Mouse (Mus musculus) adipocyte (in vitro differentiated cells): Measurements from ENCODE around the gene Fkbp9.

Experiments used
- DNase-seq: peaks from one replicate; pipeline ENCODE4 v3.0.0-alpha.2; 2016; ENCODE audit warnings: low spot score

Fkbp9 gene

GRCm38 (mm10) chr6:56831697-56832406 lies at the start of gene Fkbp9:
Gene Fkbp9 (plus strand): TSS chr6:56832059.
- peak; percentile 91 for DNase-seq

- DNase-seq = no peak
These were observed 48.1 kb upstream of the Fkbp9 start for GRCm38 (mm10) chr6:56783561-56784272.

GRCm38 (mm10) chr6:56785068-56785467 lies 46.8 kb upstream of the Fkbp9 start:
- DNase-seq = no peak

DNA sequence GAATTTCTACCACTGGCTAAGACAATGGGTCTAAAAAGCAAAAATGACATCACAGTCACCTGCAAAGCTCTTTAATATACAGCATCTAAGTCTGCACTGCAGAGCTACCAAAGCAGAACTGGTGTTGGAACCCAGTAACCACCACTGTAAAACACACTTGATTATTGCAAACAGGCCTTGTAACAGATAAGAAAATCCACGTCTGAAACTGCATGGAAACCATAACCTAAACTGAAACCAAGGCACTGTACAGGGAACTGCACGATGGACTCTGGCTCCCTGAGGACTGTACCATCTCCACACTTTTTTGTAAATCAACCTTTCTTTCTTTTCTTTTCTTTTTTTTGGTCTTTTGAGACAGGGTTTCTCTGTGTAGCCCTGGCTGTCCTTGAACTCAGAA lies 44.2 kb upstream of the Fkbp9 start:
- no peak for DNase-seq

DNA sequence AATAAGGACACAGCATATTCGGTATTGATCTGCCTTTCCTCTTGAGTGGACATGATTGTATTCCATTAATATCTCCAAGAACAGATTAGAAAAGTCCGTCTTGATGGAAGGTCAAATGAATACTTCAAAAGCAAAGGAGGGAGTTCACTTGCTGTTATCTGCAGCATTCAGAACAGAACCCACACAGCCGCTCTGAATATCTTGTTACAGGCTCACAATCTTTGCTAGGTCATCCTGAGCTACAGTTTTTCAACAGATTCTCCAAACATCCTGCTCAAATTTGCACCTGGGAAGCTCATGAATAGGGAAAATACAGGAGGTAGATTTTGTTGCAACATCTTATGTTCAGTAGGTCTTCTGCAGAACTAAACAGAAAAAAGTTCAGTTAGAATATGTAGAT lies 42.5 kb upstream of the Fkbp9 start:
- DNase-seq = no peak

- no peak for DNase-seq
These were observed 37.0 kb upstream of the Fkbp9 start for GRCm38 (mm10) chr6:56794834-56795233.

- peak; percentile 39 for DNase-seq
These were observed 35.6 kb upstream of the Fkbp9 start for GRCm38 (mm10) chr6:56796232-56796631.

- DNase-seq = peak; percentile 69
These were observed 35.2 kb upstream of the Fkbp9 start for GRCm38 (mm10) chr6:56796668-56797141.

GRCm38 (mm10) chr6:56797311-56798151 lies 34.3 kb upstream of the Fkbp9 start, which contains the start of gene Kbtbd2:
Gene Kbtbd2 (minus strand): TSS chr6:56797813.
- peak; percentile 97 for DNase-seq

GRCm38 (mm10) chr6:56798152-56798465 lies 33.8 kb upstream of the Fkbp9 start:
- DNase-seq = peak; percentile 69

- peak; percentile 69 for DNase-seq
These were observed 26.8 kb upstream of the Fkbp9 start for GRCm38 (mm10) chr6:56805026-56805425.

DNA sequence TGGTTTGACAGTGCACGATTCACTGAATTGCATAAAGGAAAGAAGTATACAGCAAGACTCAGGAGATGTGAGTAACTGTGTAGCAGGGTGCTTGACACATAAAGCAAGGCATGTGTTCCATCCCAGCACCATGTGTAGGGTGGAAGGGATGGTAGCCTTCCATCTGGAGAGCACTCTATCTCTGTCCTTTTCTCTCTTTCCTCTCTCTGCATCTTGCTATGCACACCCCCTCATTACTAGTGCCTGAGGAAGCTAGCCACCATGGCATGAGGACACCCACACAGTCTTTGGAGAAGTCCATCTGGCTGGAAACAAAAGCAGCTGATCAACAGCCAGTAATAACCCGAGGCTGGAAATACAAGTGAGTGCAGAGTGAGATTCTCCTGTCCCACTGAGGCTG lies 25.7 kb upstream of the Fkbp9 start:
- no peak for DNase-seq

- DNase-seq = peak; percentile 86
These were observed 23.2 kb upstream of the Fkbp9 start for GRCm38 (mm10) chr6:56808656-56809055.

GRCm38 (mm10) chr6:56813332-56813731 lies 18.5 kb upstream of the Fkbp9 start:
- peak; percentile 86 for DNase-seq

- peak; percentile 81 for DNase-seq
These were observed 13.3 kb upstream of the Fkbp9 start for GRCm38 (mm10) chr6:56818436-56819123.

GRCm38 (mm10) chr6:56819124-56819487 lies 12.8 kb upstream of the Fkbp9 start:
- DNase-seq = no peak

- DNase-seq = no peak
These were observed 6.2 kb upstream of the Fkbp9 start for GRCm38 (mm10) chr6:56825657-56826056.

DNA sequence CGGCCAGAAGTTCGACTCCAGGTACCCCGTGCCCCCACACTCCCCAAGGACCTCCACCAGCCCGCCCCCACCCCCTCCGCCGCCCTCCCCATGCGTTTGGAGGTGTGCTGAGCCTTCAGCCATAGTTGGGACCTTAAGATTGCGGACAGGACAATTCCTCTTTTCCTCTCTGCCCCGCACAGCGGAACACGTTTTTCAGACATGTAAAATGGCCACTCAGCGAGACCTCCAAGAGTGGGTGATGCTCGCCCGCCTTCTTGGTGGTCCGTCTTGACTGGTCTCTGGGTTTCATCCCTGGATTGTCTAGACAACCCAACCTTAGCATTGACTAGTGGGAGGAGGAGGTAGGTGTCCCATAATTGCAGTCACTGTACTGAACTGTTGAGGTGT lies 543 bp downstream of the Fkbp9 start:
- DNase-seq = peak; percentile 50

DNA sequence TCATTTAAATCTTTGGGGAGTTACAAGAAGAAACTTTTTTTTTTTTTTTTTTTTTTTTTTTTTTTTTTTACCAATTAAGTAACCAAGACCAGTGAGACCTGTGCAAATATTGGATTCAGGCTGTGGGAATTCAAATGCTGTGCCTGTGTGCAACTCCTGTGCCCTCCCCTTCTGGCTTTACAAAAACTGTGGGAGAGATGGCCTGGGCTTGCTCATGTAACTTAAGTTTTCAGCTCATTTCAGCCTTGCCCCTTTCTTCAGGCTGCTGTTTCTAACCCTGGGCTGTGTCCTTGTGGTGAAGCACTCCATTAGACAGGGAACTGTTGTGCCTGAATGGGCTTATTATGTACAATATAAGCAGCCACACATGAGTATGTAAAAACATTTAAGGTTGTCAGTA lies 971 bp downstream of the Fkbp9 start:
- DNase-seq = peak; percentile 68

GRCm38 (mm10) chr6:56834769-56835168 lies 2.9 kb downstream of the Fkbp9 start:
- no peak for DNase-seq

DNA sequence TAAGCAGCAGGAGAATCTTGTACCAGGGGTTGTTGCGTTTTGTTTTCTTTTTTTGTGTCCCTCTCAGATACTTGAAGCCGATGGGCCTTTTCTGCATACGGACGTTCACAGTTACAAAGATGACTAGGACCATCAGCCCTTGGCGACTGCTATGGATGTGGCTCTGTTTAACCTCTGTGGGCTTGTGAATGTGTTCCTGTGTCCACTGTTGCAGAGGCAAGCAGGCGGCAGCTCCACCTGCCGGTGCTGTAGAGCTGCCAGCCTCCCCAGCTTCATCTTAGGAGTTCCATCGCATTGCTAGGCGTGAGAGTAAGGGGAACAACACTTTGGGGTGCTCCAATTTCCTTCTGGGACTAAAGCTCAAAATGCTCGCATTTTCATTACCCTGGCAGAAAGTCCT lies 3.7 kb downstream of the Fkbp9 start:
- no peak for DNase-seq

GRCm38 (mm10) chr6:56837166-56837565 lies 5.3 kb downstream of the Fkbp9 start:
- DNase-seq = no peak
